Mouse (Mus musculus) myocyte (in vitro differentiated cells): Measurements from ENCODE around the gene Pask. TPM values are rescaled to one million over a fixed set of nuclear protein-coding genes. Genes with fewer than 3 reads are reported as not detected.

Experiments
- H3K27me3 ChIP-seq: one replicate; pipeline ENCODE4 v1.6.1; 2011; ENCODE audit not compliant: control insufficient read depth, insufficient read depth, insufficient read length
- H3K36me3 ChIP-seq: one replicate; pipeline ENCODE4 v1.6.1; 2011; ENCODE audit not compliant: control insufficient read depth, insufficient read depth
- H3K4me2 ChIP-seq: one replicate; pipeline ENCODE4 v1.6.1; 2011; ENCODE audit warnings: low read depth, control low read depth
- H3K4me3 ChIP-seq: one replicate; pipeline ENCODE4 v1.5.1; 2011; ENCODE audit warnings: mild to moderate bottlenecking, control low read depth, moderate library complexity
- H3K79me2 ChIP-seq: one replicate; pipeline ENCODE4 v1.6.1; 2011; ENCODE audit not compliant: control insufficient read depth, insufficient read depth
- H3ac ChIP-seq: one replicate; pipeline ENCODE4 v1.6.1; 2011; ENCODE audit not compliant: control insufficient read depth, insufficient read length
- CEBPB ChIP-seq: IDR thresholded peaks from 2 replicates; pipeline ENCODE4 v1.6.1; 2011; ENCODE audit warnings: mild to moderate bottlenecking, moderate library complexity; ENCODE audit not compliant: poor library complexity, insufficient read depth, severe bottlenecking
- E2F4 ChIP-seq: IDR thresholded peaks from one replicate; pipeline ENCODE4 v1.6.1; 2011; ENCODE audit warnings: mild to moderate bottlenecking, control low read depth, moderate library complexity; ENCODE audit not compliant: insufficient read depth
- MAX ChIP-seq: IDR thresholded peaks from one replicate; pipeline ENCODE4 v1.6.1; 2011; ENCODE audit warnings: low read depth, mild to moderate bottlenecking, control low read depth
- MYOD1 ChIP-seq, 3 experiments: IDR thresholded peaks; one replicate each; pipeline ENCODE4 v1.6.1; 2011; ENCODE audit warnings: control low read depth in 2 of 3, low read depth in 2 of 3, mild to moderate bottlenecking in 2 of 3, moderate library complexity in 1 of 3; ENCODE audit not compliant: insufficient read length in 2 of 3, control insufficient read depth in 1 of 3
- MYOG ChIP-seq, 3 experiments: IDR thresholded peaks; one replicate each; pipeline ENCODE4 v1.6.1; 2011; ENCODE audit warnings: control low read depth in 2 of 3, low read depth in 2 of 3, mild to moderate bottlenecking in 2 of 3; ENCODE audit not compliant: insufficient read length in 2 of 3, control insufficient read depth in 1 of 3, insufficient read depth in 1 of 3
- POLR2A ChIP-seq: IDR thresholded peaks from one replicate; pipeline ENCODE4 v1.6.1; 2011; ENCODE audit warnings: low read depth, mild to moderate bottlenecking, control low read depth, moderate library complexity; ENCODE audit not compliant: insufficient read length
- POLR2AphosphoS2 ChIP-seq: IDR thresholded peaks from one replicate; pipeline ENCODE4 v1.6.1; 2011; ENCODE audit warnings: low read depth, control low read depth; ENCODE audit not compliant: insufficient read length
- REST ChIP-seq: IDR thresholded peaks from one replicate; pipeline ENCODE4 v1.6.1; 2011; ENCODE audit warnings: mild to moderate bottlenecking, control low read depth, moderate library complexity; ENCODE audit not compliant: insufficient read depth, insufficient read length
- SRF ChIP-seq: IDR thresholded peaks from one replicate; pipeline ENCODE4 v1.6.1; 2011; ENCODE audit warnings: low read depth; ENCODE audit not compliant: control insufficient read depth, insufficient read length
- TCF12 ChIP-seq: IDR thresholded peaks from one replicate; pipeline ENCODE4 v1.6.1; 2011; ENCODE audit warnings: mild to moderate bottlenecking, control low read depth; ENCODE audit not compliant: poor library complexity, insufficient read depth, severe bottlenecking
- TCF3 ChIP-seq: IDR thresholded peaks from one replicate; pipeline ENCODE4 v1.6.1; 2011; ENCODE audit warnings: low read depth, control low read depth; ENCODE audit not compliant: insufficient read length
- USF1 ChIP-seq: IDR thresholded peaks from one replicate; pipeline ENCODE4 v1.6.1; 2011; ENCODE audit warnings: low read depth, mild to moderate bottlenecking, control low read depth, moderate library complexity
- polyA plus RNA-seq: library from polyadenylated mRNA; unstranded; fragments of >200 nt; fragmentation: generic; extraction: Trizol; gene quantifications from one replicate; pipeline ENCODE4 v1.2.1, GENCODE M21; 2012; ENCODE audit warnings: missing spikeins

Pask gene
- 2.7 TPM for polyA plus RNA-seq

- Histone ChIP-seq H3K4me3 (peak within 1 kb of the TSS; percentile 72), H3K36me3 (peaks cover 8% of the 10 kb centered on the region), H3K79me2 (peaks cover 23% of the 10 kb centered on the region), H3ac (peak within 1 kb of the TSS; percentile 64), H3K27me3 (no peaks in the 10 kb centered on the region), H3K4me2 (peak within 1 kb of the TSS; percentile 81)
- TF ChIP-seq USF1 (no peak), E2F4 (peak; percentile 87), MYOG (IDR thresholded peaks at IDR 0.05; ENCODE audit: control insufficient read depth in 1 of 3, insufficient read depth in 1 of 3, insufficient read length in 2 of 3, low read depth in 2 of 3) (peak in 1 of 3 experiments; percentile 47)
These were observed at the start of gene Pask, which contains the start of gene Ppp1r7 for GRCm38 (mm10) chr1:93342648-93343503. TSS of gene Pask (minus strand) at chr1:93343482. TSS of gene Ppp1r7 (plus strand) at chr1:93342854.

GRCm38 (mm10) chr1:93388906-93389305, 45.6 kb upstream of the Pask start:
- no peak overlapping the region for H3K4me2 ChIP-seq

GRCm38 (mm10) chr1:93387198-93387597, 43.9 kb upstream of the Pask start:
- no peaks in the 10 kb centered on the region for H3K79me2 ChIP-seq
- H3K27me3 ChIP-seq, result peaks cover 19% of the 10 kb centered on the region
- no peak overlapping the region for H3ac ChIP-seq
- TF ChIP-seq MAX, result no peak
- no peak for TF ChIP-seq REST
- no peak for TF ChIP-seq CEBPB
- no peak for TF ChIP-seq POLR2A
- TF ChIP-seq TCF3, result no peak
- TF ChIP-seq SRF, result no peak
- no peaks in the 10 kb centered on the region for H3K36me3 ChIP-seq
- no peak overlapping the region for H3K4me3 ChIP-seq
- H3K4me2 ChIP-seq, result no peak overlapping the region

More at GRCm38 (mm10) chr1:93388906-93389305, 45.6 kb upstream of the Pask start:
- H3K27me3 ChIP-seq, result peaks cover 25% of the 10 kb centered on the region
- TF ChIP-seq CEBPB (no peak), MYOD1 (IDR thresholded peaks at IDR 0.05; ENCODE audit: control insufficient read depth in 1 of 3, insufficient read length in 2 of 3, low read depth in 2 of 3) (peak in 1 of 3 experiments; percentile 58), USF1 (no peak), REST (no peak), MYOG (IDR thresholded peaks at IDR 0.05; ENCODE audit: control insufficient read depth in 1 of 3, insufficient read depth in 1 of 3, insufficient read length in 2 of 3, low read depth in 2 of 3) (peak in 2 of 3 experiments; percentile 8 to 58), MAX (no peak), TCF3 (peak; percentile 8), SRF (no peak)
- no peaks in the 10 kb centered on the region for H3K36me3 ChIP-seq
- H3ac ChIP-seq, result no peak overlapping the region
- H3K79me2 ChIP-seq, result no peaks in the 10 kb centered on the region
- H3K4me3 ChIP-seq, result no peak overlapping the region

GRCm38 (mm10) chr1:93379117-93379516, 35.8 kb upstream of the Pask start:
- no peak overlapping the region for H3ac ChIP-seq
- H3K36me3 ChIP-seq, result no peaks in the 10 kb centered on the region
- no peak overlapping the region for H3K4me2 ChIP-seq
- H3K27me3 ChIP-seq, result peaks cover 20% of the 10 kb centered on the region
- H3K4me3 ChIP-seq, result no peak overlapping the region
- TF ChIP-seq POLR2AphosphoS2 (no peak), SRF (no peak)
- no peaks in the 10 kb centered on the region for H3K79me2 ChIP-seq

- Histone ChIP-seq H3K4me2 (no peak overlapping the region), H3ac (no peak overlapping the region), H3K27me3 (peaks cover 20% of the 10 kb centered on the region), H3K79me2 (no peaks in the 10 kb centered on the region), H3K4me3 (no peak overlapping the region), H3K36me3 (no peaks in the 10 kb centered on the region)
- TF ChIP-seq POLR2A (no peak), MYOG (IDR thresholded peaks at IDR 0.05; ENCODE audit: control insufficient read depth in 1 of 3, insufficient read depth in 1 of 3, insufficient read length in 2 of 3, low read depth in 2 of 3) (no peak), E2F4 (no peak), TCF12 (no peak), SRF (no peak)
These were observed 34.0 kb upstream of the Pask start for GRCm38 (mm10) chr1:93377307-93377706.
